Comparison of ENCODE assay signal across 12 mouse cellular contexts in genomic region chr3:27080061-27080770, GRCm38 (mm10).
"Had no signal": no experiment of that assay in that cellular context is flagged by ENCODE, and none has a peak within 500 bp of the region (broad histone marks: within the 10 kb centered on the region; RNA-seq: fewer than 3 reads in every experiment).

No protein-coding gene starts in this region.

- DNase-seq: gastrocnemius, postnatal 14 days; gastrocnemius, postnatal 36 days; heart, adult 18-20 months; heart, postnatal 14 days; heart, postnatal 36 days; kidney, adult 11 months; kidney, adult 2 months; kidney, adult 9 months; kidney, postnatal 14 days; kidney, postnatal 36 days; liver; liver, embryonic 13.5 days had no signal
